Mouse (Mus musculus) lung, embryonic 15.5 days (tissue): ENCODE data around the gene Anapc7. TPM values are rescaled to one million over a fixed set of nuclear protein-coding genes. Genes with fewer than 3 reads are reported as not detected.
"Not testable (repeated sequence)": the region's sequence is repeated elsewhere in the genome, so short reads cannot be mapped to it uniquely, and the experiment has no call there.

ENCODE experiments used
- ATAC-seq: fragments of 200-750 bp; cut with Nextera tagmentation; 2 replicates; pipeline ENCODE4 v1.8.0; 2017; ENCODE audit warnings: moderate number of reproducible peaks, borderline replicate concordance; ENCODE audit not compliant: low FRiP score, low TSS enrichment; ENCODE audit errors: extremely low read depth
- H3K27ac ChIP-seq: fragments of 300-500 bp; sonication (generic); 2 replicates; pipeline ENCODE4 v1.5.1; 2015; ENCODE audit warnings: moderate library complexity, mild to moderate bottlenecking, inconsistent platforms
- H3K27me3 ChIP-seq: fragments of 300-500 bp; sonication (generic); 2 replicates; pipeline ENCODE4 v1.6.1; 2015; ENCODE audit warnings: inconsistent platforms
- H3K36me3 ChIP-seq: fragments of 300-500 bp; sonication (generic); 2 replicates; pipeline ENCODE4 v1.6.1; 2015; ENCODE audit warnings: inconsistent platforms
- H3K4me1 ChIP-seq: fragments of 300-500 bp; sonication (generic); 2 replicates; pipeline ENCODE4 v1.6.1; 2015; ENCODE audit warnings: inconsistent platforms
- H3K4me2 ChIP-seq: fragments of 300-500 bp; sonication (generic); 2 replicates; pipeline ENCODE4 v1.6.1; 2015; ENCODE audit warnings: inconsistent platforms, mild to moderate bottlenecking, moderate library complexity
- H3K4me3 ChIP-seq: fragments of 300-500 bp; sonication (generic); 2 replicates; pipeline ENCODE4 v1.5.1; 2015; ENCODE audit warnings: mild to moderate bottlenecking, inconsistent platforms
- H3K9ac ChIP-seq: fragments of 300-500 bp; sonication (generic); 2 replicates; pipeline ENCODE4 v1.6.1; 2015; ENCODE audit warnings: inconsistent platforms
- H3K9me3 ChIP-seq: fragments of 300-500 bp; sonication (generic); 2 replicates; pipeline ENCODE4 v1.6.1; 2016; ENCODE audit warnings: inconsistent platforms
- WGBS: fragments of 180-500 bp; shearing (Covaris S2); methylation state at CpG from one replicate; pipeline ENCODE4 v1.1.7; 2015; 5-methylcytosine and 5-hydroxymethylcytosine counted together
- polyA plus RNA-seq: library from polyadenylated mRNA; unstranded; fragments of >200 nt; fragmentation: Nextera tagmentation; extraction: Ambion mirVana; gene quantifications from 2 replicates; pipeline ENCODE4 v1.2.1, GENCODE M21; 2015

Anapc7 gene
- polyA plus RNA-seq, 1 experiment from 2014 or later = 46.2 TPM

DNA sequence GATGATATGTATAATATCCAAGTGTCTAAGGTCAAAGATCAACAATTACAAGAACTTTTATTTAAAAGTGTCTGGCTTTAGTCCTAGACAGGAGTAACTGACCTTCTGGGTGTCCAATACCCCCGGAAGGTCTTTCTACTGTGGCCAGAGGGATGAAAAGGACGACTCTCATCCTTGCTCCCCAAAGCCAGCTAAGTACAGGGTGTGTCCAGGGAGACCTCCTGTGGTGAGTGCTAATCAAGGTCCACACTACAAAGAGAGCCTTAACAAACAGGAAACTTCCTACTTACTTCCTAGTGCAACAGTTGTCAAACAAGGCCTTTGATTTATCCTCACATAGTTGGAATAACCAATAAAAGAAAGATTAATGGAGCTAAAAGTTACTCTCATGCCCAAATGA is 57.6 kb downstream of the Anapc7 start:
- WGBS = 53% methylated on average over 2 of the region's 2 CpGs
- Histone ChIP-seq H3K27me3 (no peaks in the 10 kb centered on the region), H3K4me1 (no peaks in the 10 kb centered on the region; the same call in 1 of the 2 replicates), H3K9ac (no peak overlapping the region), H3K9me3 (no peaks in the 10 kb centered on the region), H3K4me2 (no peak overlapping the region), H3K36me3 (peaks cover 63% of the 10 kb centered on the region), H3K27ac (no peak overlapping the region), H3K4me3 (no peak overlapping the region)
- ATAC-seq = no peak

DNA sequence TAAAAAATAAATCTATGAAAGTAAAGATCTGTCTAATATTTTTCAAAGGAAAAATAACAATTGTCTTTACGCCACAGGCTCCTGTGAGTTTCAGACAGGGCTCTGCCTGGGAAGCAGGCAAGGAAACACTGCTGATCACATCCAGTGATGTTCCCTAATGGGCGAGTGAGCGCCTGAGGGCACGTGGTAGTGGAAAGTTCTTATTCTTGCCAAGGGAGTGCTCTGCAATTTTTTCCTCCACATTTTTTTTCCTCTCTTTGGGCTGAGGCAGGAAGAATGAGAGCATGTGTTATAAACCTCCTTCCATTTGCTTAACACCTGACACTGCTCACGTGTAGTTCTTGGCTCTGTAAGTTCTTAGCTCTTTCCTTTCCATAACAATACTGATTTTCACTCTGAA is 60.4 kb downstream of the Anapc7 start:
- no peaks in the 10 kb centered on the region for H3K27me3 ChIP-seq
- no peaks in the 10 kb centered on the region for H3K9me3 ChIP-seq
- no peak overlapping the region for H3K27ac ChIP-seq
- WGBS = 75% methylated on average over 5 of the region's 5 CpGs
- H3K36me3 ChIP-seq = peaks cover 74% of the 10 kb centered on the region
- H3K4me1 ChIP-seq = no peaks in the 10 kb centered on the region; the same call in 1 of the 2 replicates
- H3K9ac ChIP-seq = no peak overlapping the region
- H3K4me2 ChIP-seq = no peak overlapping the region
- H3K4me3 ChIP-seq = no peak overlapping the region
- no peak for ATAC-seq

DNA sequence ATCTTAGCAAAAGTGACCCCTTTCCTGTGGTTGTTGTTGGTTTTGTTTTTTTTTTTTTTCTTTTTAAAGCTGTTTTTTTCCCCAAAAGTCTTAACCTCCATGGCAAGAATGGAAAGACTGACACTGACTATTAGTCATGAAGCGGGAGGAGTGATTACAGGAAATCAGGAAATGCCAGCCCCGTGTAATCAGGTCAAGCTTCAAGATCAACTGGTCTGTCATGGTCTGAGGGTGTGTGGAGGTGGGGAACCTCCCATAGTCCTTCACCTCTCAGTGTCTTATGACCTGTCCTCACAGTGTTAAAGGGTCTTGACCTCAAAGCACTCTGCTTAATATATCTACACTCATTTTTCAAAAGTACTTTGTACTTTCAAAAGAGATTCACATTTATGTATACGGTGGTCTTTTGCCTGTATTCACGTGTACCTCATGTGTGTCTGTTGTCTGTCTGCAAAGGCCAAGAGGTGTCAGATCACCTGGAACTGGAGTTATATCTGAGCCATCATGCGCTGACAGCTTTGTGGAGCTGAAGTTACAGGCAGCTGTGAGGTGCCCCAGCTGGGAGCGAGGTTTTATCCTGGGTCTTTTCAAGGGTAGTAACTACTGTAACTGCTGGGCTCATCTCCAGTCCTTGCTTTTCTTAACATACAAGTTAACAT is 61.4 kb downstream of the Anapc7 start:
- Histone ChIP-seq H3K4me1 (no peaks in the 10 kb centered on the region; the same call in 1 of the 2 replicates), H3K27me3 (no peaks in the 10 kb centered on the region), H3K27ac (no peak overlapping the region), H3K4me3 (no peak overlapping the region), H3K9me3 (no peaks in the 10 kb centered on the region), H3K4me2 (no peak overlapping the region), H3K36me3 (peaks cover 73% of the 10 kb centered on the region), H3K9ac (no peak overlapping the region)
- 85% methylated on average over 6 of the region's 6 CpGs for WGBS
- ATAC-seq = no peak

DNA sequence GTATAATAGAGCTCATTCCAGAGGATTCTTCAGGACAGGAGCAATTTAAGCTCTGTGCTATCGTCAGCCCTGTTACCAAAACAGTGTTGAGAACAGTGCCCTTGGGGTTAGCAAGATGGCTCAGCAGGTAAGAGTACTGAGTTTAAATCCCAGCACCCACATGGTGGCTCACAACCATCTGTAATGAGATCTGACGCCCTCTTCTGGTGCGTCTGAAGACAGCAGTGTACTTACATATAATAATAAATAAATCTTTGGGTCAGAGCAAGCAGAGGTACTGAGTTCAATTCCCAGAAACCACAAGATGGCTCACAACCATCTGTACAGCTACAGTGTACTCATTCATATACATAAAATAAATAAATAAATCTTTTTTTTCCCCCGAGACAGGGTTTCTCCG is 64.8 kb downstream of the Anapc7 start:
- peaks cover 87% of the 10 kb centered on the region for H3K36me3 ChIP-seq
- H3K4me1 ChIP-seq, H3K4me3 ChIP-seq, H3K27ac ChIP-seq, ATAC-seq, H3K9ac ChIP-seq, H3K4me2 ChIP-seq, H3K9me3 ChIP-seq, H3K27me3 ChIP-seq: not testable (repeated sequence)
- WGBS = 70% methylated on average over 5 of the region's 5 CpGs

DNA sequence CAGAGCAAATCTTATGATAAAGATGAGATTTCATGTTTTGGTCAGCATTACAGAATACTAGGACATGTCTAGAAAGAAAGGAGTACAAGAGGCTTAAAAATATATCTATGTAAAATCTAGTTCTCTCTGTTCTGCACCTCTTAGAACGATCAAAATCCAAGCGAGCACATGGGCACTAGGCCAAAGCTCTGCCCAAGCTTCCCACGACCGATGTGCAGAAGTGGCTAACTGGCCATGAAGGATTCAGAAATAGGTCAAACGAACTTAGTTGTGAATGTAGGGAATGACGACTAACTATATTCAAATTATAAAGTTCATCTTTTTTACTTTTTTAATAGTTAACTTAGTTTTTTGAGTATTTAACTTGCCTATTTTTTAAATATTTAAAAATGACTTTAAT is 66.3 kb downstream of the Anapc7 start:
- H3K9me3 ChIP-seq = no peaks in the 10 kb centered on the region
- H3K27ac ChIP-seq = no peak overlapping the region
- no peaks in the 10 kb centered on the region for H3K27me3 ChIP-seq
- peaks cover 86% of the 10 kb centered on the region for H3K36me3 ChIP-seq
- H3K4me1 ChIP-seq = no peaks in the 10 kb centered on the region
- ATAC-seq = no peak
- no peak overlapping the region for H3K9ac ChIP-seq
- WGBS = 84% methylated on average over 6 of the region's 6 CpGs
- H3K4me3 ChIP-seq = no peak overlapping the region
- H3K4me2 ChIP-seq = no peak overlapping the region

DNA sequence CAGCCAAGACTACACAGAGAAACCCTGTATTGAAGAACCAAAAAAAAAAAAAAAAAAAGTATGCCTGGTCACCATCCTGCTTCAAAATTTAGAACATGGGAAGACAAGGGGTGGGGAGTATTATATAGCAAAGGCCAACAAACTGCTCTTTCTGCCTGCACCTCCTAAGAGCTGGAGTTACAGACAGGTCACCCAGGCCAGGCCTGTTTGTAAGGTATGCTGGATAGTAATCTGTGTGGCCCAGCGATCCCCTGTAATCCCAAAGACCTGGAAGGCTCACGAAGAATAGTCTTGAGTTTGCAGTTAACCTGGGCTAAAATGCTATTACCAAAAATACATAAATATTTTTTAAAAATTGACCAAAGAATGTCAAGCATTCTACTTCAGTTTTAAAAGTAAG is 68.7 kb downstream of the Anapc7 start:
- H3K4me2 ChIP-seq = no peak overlapping the region
- ATAC-seq = no peak
- H3K27ac ChIP-seq = no peak overlapping the region
- 95% methylated on average over 2 of the region's 2 CpGs for WGBS
- no peaks in the 10 kb centered on the region for H3K27me3 ChIP-seq
- H3K4me1 ChIP-seq = no peaks in the 10 kb centered on the region
- H3K36me3 ChIP-seq = peaks cover 83% of the 10 kb centered on the region
- no peak overlapping the region for H3K4me3 ChIP-seq
- H3K9me3 ChIP-seq = no peaks in the 10 kb centered on the region
- H3K9ac ChIP-seq = no peak overlapping the region

DNA sequence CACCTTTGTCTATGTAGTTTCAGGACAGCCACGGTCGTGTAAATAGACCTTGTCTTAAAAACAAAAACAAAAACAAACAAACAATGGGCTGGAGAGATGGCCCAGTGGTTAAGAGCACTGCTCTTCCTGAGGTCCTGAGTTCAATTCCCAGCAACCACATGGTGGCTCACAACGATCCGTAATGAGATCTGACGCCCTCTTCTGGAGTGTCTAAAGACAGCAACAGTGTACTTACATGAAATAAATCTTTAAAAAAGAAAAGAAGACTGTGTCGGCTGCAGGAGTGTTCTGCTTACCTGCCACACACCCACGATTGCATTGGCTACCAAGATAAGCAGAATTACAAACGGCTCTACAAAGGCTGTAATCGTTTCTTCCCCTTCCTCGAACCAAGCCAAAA is 69.9 kb downstream of the Anapc7 start:
- H3K4me2 ChIP-seq = no peak overlapping the region
- H3K27me3 ChIP-seq = no peaks in the 10 kb centered on the region
- H3K4me3 ChIP-seq = no peak overlapping the region
- ATAC-seq = no peak
- no peak overlapping the region for H3K9ac ChIP-seq
- 85% methylated on average over 10 of the region's 10 CpGs for WGBS
- peaks cover 82% of the 10 kb centered on the region for H3K36me3 ChIP-seq
- no peak overlapping the region for H3K27ac ChIP-seq
- no peaks in the 10 kb centered on the region for H3K4me1 ChIP-seq
- no peaks in the 10 kb centered on the region for H3K9me3 ChIP-seq

DNA sequence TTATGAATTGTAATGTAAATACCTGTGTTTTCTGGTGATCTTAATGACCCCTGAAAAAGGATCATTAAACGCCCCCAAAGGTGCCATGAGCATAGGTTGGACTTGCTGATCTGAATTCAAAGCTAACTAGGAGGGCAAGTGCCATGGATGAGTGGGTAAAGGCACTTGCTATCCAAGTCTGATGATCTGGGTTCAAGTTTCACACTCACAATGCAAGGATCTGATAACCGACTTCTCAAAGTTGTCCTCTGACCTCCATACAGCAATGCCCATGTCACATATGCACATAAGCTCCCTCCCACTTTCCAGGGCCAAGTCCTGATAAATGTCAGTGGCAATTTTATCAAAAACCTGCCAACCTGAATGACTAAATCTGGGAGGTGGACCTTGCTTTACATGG is 71.5 kb downstream of the Anapc7 start:
- Histone ChIP-seq H3K9me3 (no peaks in the 10 kb centered on the region), H3K9ac (no peak overlapping the region), H3K4me3 (no peak overlapping the region), H3K27ac (no peak overlapping the region), H3K36me3 (peaks cover 76% of the 10 kb centered on the region), H3K4me2 (no peak overlapping the region), H3K4me1 (peaks cover 5% of the 10 kb centered on the region), H3K27me3 (no peaks in the 10 kb centered on the region)
- ATAC-seq = no peak
- 81% methylated on average over 2 of the region's 2 CpGs for WGBS

DNA sequence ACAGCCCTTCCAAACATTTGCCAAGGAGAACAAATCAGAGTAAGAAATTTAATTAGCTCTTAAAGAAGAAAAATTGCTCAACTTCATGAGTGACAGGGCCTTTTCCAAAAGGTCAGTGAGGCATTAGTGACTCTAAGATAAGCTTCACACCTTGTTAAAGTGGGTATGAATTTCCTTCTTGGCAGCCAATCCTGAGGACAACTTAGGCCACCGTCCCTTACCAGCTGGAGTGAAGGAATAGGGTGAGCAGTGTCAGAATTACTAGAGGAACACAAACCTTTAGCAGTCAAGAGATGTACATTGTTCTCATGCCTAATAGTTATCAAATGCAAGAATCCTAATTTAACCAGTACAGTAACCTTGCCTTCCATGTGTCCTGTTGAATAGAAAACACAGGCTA is 73.0 kb downstream of the Anapc7 start:
- peaks cover 16% of the 10 kb centered on the region for H3K4me1 ChIP-seq
- H3K4me3 ChIP-seq = no peak overlapping the region
- no peaks in the 10 kb centered on the region for H3K9me3 ChIP-seq
- peaks cover 62% of the 10 kb centered on the region for H3K36me3 ChIP-seq
- H3K27me3 ChIP-seq = no peaks in the 10 kb centered on the region
- H3K4me2 ChIP-seq = no peak overlapping the region
- 43% methylated on average over 1 of the region's 1 CpGs for WGBS
- no peak overlapping the region for H3K27ac ChIP-seq
- H3K9ac ChIP-seq = no peak overlapping the region
- ATAC-seq = no peak

Other genes with a start within 250 kb of the Anapc7 start
- 4.0 and 4.7 TPM in 2 replicates for gene Hvcn1, start 214.9 kb upstream of the Anapc7 start, polyA plus RNA-seq
- gene Tctn1, start 157.2 kb upstream of the Anapc7 start, polyA plus RNA-seq = 6.3 and 7.0 TPM in 2 replicates
- 7.6 and 8.7 TPM in 2 replicates for gene Pptc7, start 137.3 kb upstream of the Anapc7 start, polyA plus RNA-seq
- gene Rad9b, start 67.5 kb upstream of the Anapc7 start, polyA plus RNA-seq = 7.7 and 9.2 TPM in 2 replicates
- gene Vps29, start 67.3 kb upstream of the Anapc7 start, polyA plus RNA-seq = 211 and 224 TPM in 2 replicates
- gene Gpn3, start 49.8 kb upstream of the Anapc7 start, polyA plus RNA-seq = 70.5 and 70.7 TPM in 2 replicates
- gene Fam216a, start 49.3 kb upstream of the Anapc7 start, polyA plus RNA-seq = 72.4 and 74.9 TPM in 2 replicates
- gene Arpc3, start 29.8 kb upstream of the Anapc7 start, polyA plus RNA-seq = 152 and 160 TPM in 2 replicates
- gene Atp2a2, start 80.5 kb downstream of the Anapc7 start, polyA plus RNA-seq = 31.3 and 37.3 TPM in 2 replicates
- 36.3 and 37.3 TPM in 2 replicates for gene Ift81, start 192.8 kb downstream of the Anapc7 start, polyA plus RNA-seq
- gene P2rx7, start 222.2 kb downstream of the Anapc7 start, polyA plus RNA-seq = 3.1 and 3.3 TPM in 2 replicates